Mouse (Mus musculus): ENCODE results near the gene Col4a4. TPM values are rescaled to one million over a fixed set of nuclear protein-coding genes. Genes with fewer than 3 reads are reported as not detected.

The Col4a4 gene
- polyA plus RNA-seq, 1 experiment from 2014 or later, result 0.22 TPM

DNA sequence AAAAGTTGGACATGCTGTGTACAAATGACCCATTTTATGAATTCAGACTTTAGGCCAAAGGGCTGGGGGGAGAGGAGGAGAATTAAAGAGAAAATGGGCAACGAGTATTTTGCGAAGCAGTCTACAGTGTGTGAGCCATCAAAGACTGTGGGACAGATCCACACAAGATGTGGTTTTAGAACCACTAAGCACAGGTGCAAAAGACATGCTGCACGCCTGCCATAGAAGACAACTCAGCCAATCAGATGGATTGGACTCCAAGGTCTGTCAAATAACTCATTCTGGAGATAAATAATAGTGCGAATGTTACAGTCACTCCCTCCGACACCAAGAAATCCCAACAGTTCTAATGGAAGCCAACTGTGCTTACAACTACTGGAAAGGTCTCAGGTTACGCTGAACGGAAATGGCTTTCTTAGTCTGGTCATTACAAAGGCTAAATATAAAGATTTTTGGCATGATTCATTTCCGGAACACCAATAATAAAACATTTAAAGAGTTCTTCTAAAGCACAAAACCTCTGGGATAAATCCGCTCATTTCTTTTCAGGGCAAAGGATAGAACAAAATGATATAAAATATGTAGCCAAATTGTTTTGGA, 25.5 kb upstream of the Col4a4 start:
- Histone ChIP-seq H3K27me3 (no peaks in the 10 kb centered on the region), H3K4me2 (replicated peaks) (no peak overlapping the region), H3K4me3 (no peak overlapping the region), H3K4me1 (no peaks in the 10 kb centered on the region), H3K9ac (replicated peaks) (no peak overlapping the region), H3K27ac (replicated peaks) (no peak overlapping the region), H3K36me3 (no peaks in the 10 kb centered on the region), H3K9me3 (no peaks in the 10 kb centered on the region)
- 90% methylated on average over 9 of the region's 9 CpGs for WGBS
- no peak for ATAC-seq (replicated peaks)

GRCm38 (mm10) chr1:82608646-82609262, 22.1 kb upstream of the Col4a4 start:
- Histone ChIP-seq H3K27me3 (no peaks in the 10 kb centered on the region), H3K4me1 (no peaks in the 10 kb centered on the region), H3K9me3 (no peaks in the 10 kb centered on the region), H3K4me3 (no peak overlapping the region), H3K36me3 (no peaks in the 10 kb centered on the region), H3K4me2 (replicated peaks) (no peak overlapping the region), H3K9ac (replicated peaks) (no peak overlapping the region), H3K27ac (replicated peaks) (no peak overlapping the region)
- no peak for ATAC-seq (replicated peaks)
- 67% methylated on average over 9 of the region's 9 CpGs for WGBS

DNA sequence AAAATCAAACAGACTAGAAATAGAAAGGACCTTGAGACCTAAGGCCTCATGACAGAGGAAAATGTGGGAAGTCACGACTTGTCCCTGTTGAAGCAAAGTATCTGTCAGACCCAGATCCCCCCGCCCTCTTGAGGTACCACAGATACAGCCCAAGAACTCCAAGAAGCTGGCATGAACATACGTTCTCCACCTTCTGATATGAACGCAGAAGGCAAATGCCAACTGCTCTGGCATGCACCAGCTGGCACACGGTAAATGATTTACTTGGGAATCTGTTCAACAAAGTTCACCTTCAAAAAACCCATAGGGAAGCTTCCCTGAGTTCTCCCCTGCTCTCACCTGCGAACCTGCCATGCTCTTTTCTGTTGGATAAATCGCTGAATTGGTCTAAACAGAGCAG, 19.2 kb upstream of the Col4a4 start:
- H3K36me3 ChIP-seq, result no peaks in the 10 kb centered on the region
- H3K9ac ChIP-seq (replicated peaks), result no peak overlapping the region
- no peaks in the 10 kb centered on the region for H3K4me1 ChIP-seq
- H3K27me3 ChIP-seq, result no peaks in the 10 kb centered on the region
- no peak overlapping the region for H3K27ac ChIP-seq (replicated peaks)
- H3K9me3 ChIP-seq, result no peaks in the 10 kb centered on the region
- H3K4me3 ChIP-seq, result no peak overlapping the region
- H3K4me2 ChIP-seq (replicated peaks), result no peak overlapping the region
- WGBS, result 83% methylated on average over 7 of the region's 7 CpGs
- ATAC-seq (replicated peaks), result no peak

GRCm38 (mm10) chr1:82605347-82605746, 18.7 kb upstream of the Col4a4 start:
- H3K9me3 ChIP-seq, result no peaks in the 10 kb centered on the region
- no peaks in the 10 kb centered on the region for H3K27me3 ChIP-seq
- no peak overlapping the region for H3K4me3 ChIP-seq
- no peak; the same call in 1 of the 2 replicates for ATAC-seq (replicated peaks)
- H3K4me1 ChIP-seq, result no peaks in the 10 kb centered on the region
- 84% methylated on average over 7 of the region's 7 CpGs for WGBS
- no peak overlapping the region for H3K27ac ChIP-seq (replicated peaks)
- no peak overlapping the region for H3K4me2 ChIP-seq (replicated peaks)
- H3K36me3 ChIP-seq, result no peaks in the 10 kb centered on the region
- no peak overlapping the region for H3K9ac ChIP-seq (replicated peaks)

DNA sequence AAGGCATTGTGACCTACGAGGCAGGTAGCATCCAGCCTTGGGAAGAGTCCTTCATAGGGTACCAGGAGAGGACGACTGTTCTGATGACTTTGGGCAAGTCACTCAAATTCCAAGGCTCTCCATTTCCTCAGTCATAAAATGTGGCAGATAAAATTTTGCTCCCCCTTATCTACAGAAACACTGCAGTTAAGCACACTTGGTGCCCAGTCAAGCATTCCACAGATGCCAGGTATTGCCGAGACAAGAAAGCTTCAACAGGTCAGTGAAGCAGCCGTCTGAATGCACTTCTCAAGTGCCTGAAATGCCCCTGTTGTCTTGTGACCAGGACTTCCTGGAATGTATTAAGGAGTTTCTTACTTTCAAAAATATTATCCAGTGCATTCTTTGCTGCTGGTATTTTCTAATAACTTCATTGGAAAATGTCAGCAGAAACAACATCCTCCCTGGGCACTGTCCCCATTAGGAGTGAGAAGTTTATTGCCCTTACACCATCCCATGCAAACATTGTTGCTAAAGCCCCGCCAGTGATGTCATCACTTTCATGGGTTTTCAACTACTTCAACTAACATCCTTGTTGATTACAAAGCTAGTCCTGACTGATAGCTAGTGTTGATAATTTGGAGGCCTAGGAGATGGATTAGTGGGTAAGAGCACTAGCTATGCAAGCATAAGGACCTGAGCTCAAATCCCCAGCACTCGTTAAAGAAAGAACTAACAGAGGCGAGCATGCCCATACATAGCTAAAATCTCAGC, 16.7 kb upstream of the Col4a4 start:
- Histone ChIP-seq H3K36me3 (no peaks in the 10 kb centered on the region), H3K9ac (replicated peaks) (no peak overlapping the region), H3K4me3 (no peak overlapping the region), H3K4me2 (replicated peaks) (no peak overlapping the region), H3K27me3 (no peaks in the 10 kb centered on the region), H3K9me3 (no peaks in the 10 kb centered on the region), H3K4me1 (no peaks in the 10 kb centered on the region), H3K27ac (replicated peaks) (no peak overlapping the region)
- 70% methylated on average over 7 of the region's 7 CpGs for whole genome bisulfite sequencing
- no peak for ATAC-seq (replicated peaks)

DNA sequence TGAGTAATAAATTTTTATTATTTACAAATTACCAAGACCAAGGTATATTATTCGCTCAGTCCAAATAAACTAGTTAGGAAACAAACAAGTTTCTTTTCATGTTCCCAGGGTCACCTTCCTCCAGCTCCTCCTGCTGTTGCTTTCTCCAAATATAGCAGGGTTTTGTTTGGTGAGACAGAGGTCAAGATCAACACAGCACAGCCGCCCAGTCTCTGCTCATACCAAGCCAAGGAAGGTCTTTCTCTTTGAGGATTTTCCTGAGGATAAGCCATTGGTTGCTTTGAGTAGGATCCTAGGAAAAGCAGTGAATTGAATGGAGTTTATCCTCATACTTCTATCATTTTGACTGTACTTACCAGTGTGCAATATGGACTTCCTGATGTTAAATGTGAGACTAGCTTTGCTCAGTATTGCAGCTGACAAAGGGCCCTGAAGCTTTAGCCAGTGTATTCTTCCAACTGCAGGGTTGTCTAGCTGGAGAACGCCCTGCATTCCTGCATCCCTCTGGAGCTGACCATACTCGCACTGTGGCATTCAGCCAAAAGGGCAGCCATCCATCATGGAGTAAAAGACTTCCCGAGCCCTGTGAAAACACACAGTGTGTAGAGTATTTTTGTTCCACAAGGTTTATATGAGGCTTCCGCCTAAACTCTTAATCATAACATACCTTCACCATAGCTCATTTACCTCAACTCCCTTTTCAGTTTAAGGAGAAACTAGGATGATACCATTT, 10.4 kb upstream of the Col4a4 start:
- Histone ChIP-seq H3K9ac (replicated peaks) (no peak overlapping the region), H3K4me2 (replicated peaks) (no peak overlapping the region), H3K4me1 (no peaks in the 10 kb centered on the region), H3K36me3 (no peaks in the 10 kb centered on the region), H3K27ac (replicated peaks) (no peak overlapping the region), H3K9me3 (no peaks in the 10 kb centered on the region), H3K4me3 (no peak overlapping the region), H3K27me3 (no peaks in the 10 kb centered on the region)
- WGBS, result 67% methylated on average over 6 of the region's 6 CpGs
- ATAC-seq (replicated peaks), result no peak

DNA sequence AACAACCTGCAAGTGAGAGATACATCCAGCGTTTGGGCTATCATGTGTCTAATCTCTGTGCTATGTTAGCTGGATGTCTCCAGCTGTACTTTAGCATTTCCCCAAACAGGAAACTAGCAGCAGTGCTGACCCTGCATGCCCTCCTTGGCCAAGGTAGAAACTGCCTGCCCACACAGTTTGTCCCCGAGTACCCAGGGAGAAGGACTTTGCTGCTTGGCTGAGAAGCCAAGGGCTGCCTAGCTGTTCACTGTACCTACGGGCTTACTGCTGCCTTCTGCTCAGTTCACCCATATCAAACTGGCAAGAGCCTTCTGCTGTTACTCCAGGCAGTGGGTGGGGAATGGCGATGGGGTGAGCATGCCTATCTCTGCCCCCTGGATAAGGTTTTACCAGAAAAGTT, 3.6 kb upstream of the Col4a4 start:
- Histone ChIP-seq H3K36me3 (no peaks in the 10 kb centered on the region), H3K27me3 (no peaks in the 10 kb centered on the region), H3K4me3 (no peak overlapping the region), H3K9ac (replicated peaks) (no peak overlapping the region), H3K4me2 (replicated peaks) (no peak overlapping the region), H3K9me3 (no peaks in the 10 kb centered on the region), H3K4me1 (peaks cover 9% of the 10 kb centered on the region), H3K27ac (replicated peaks) (no peak overlapping the region)
- 82% methylated on average over 4 of the region's 4 CpGs for WGBS
- no peak for ATAC-seq (replicated peaks)

- H3K9ac ChIP-seq (replicated peaks), result no peak overlapping the region
- H3K36me3 ChIP-seq, result no peaks in the 10 kb centered on the region
- ATAC-seq (replicated peaks), result no peak
- H3K9me3 ChIP-seq, result no peaks in the 10 kb centered on the region
- no peak overlapping the region for H3K27ac ChIP-seq (replicated peaks)
- 81% methylated on average over 7 of the region's 7 CpGs for WGBS
- peaks cover 9% of the 10 kb centered on the region for H3K4me1 ChIP-seq
- H3K27me3 ChIP-seq, result no peaks in the 10 kb centered on the region
- peak overlapping the region; percentile 51; the same call in 1 of the 2 replicates for H3K4me2 ChIP-seq (replicated peaks)
- H3K4me3 ChIP-seq, result no peak overlapping the region
Measured at GRCm38 (mm10) chr1:82585981-82586380, 668 bp downstream of the Col4a4 start.

DNA sequence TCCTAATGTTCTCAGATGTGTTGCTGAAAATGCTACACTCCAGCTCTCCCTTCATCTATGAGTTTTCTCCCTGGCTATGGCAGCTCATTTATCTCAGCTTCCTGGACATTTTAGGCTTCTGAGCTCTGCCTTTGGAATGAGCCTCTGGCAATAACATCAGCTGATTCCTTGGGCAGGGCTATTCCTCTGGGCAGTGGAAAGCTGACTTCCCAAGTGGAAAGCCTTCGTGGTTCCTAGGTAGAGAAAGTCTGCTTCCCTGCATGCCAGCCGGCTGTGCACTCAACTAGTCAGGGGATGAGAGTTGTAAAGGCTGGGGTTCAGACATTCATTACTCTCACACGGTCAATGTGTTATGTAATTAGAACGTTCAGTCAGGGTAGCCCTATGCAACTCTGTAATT, 8.3 kb downstream of the Col4a4 start:
- Histone ChIP-seq H3K4me2 (replicated peaks) (no peak overlapping the region), H3K36me3 (no peaks in the 10 kb centered on the region), H3K27ac (replicated peaks) (no peak overlapping the region), H3K4me3 (no peak overlapping the region), H3K27me3 (no peaks in the 10 kb centered on the region), H3K9me3 (no peaks in the 10 kb centered on the region), H3K4me1 (no peaks in the 10 kb centered on the region), H3K9ac (replicated peaks) (no peak overlapping the region)
- ATAC-seq (replicated peaks), result no peak
- WGBS, result 79% methylated on average over 4 of the region's 4 CpGs

DNA sequence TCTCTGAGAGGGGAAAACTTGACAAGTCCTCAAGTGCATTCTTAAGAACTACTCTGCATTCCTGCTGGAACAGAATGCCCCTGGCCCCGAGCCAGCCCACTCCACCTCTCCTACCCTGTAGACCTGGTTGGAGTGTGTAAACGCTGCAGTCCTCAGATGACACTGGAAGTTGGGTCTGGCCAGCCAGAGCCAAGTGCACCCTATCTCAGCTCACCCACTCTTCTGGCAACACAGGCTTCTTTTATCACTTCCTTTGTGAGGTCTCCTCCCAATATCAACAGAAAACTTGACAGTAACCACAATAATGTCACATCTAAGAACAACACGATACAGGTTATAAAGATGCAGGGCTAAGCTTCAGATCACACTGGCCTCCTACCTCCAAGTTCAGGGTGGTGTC, 8.7 kb downstream of the Col4a4 start:
- no peak for ATAC-seq (replicated peaks)
- Histone ChIP-seq H3K4me1 (no peaks in the 10 kb centered on the region), H3K9me3 (no peaks in the 10 kb centered on the region), H3K4me3 (no peak overlapping the region), H3K36me3 (no peaks in the 10 kb centered on the region), H3K4me2 (replicated peaks) (no peak overlapping the region), H3K9ac (replicated peaks) (no peak overlapping the region), H3K27ac (replicated peaks) (no peak overlapping the region), H3K27me3 (no peaks in the 10 kb centered on the region)
- WGBS, result 73% methylated on average over 3 of the region's 3 CpGs

DNA sequence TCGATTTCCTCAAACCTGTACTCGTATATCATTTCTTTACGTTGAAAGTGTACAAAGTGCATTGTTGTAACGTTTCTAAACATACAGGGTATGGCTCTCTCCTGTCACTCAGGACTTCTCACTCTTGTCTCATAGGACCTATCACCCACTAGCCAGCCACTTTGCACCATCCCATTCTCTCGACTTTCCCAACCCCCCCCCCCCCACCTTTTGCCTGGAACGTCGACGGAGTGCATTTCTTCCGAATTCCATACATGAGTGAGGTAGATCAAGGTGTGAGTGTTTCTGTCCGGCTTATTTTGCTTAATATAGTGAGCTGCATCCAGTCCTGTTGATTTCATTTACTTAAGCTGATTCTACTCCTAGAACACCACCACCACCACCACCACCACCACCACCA, 9.3 kb downstream of the Col4a4 start:
- no peak overlapping the region for H3K4me3 ChIP-seq
- no peak for ATAC-seq (replicated peaks)
- no peaks in the 10 kb centered on the region for H3K9me3 ChIP-seq
- no peak overlapping the region for H3K4me2 ChIP-seq (replicated peaks)
- H3K36me3 ChIP-seq, result no peaks in the 10 kb centered on the region
- no peak overlapping the region for H3K9ac ChIP-seq (replicated peaks)
- WGBS, result 92% methylated on average over 10 of the region's 10 CpGs
- H3K27ac ChIP-seq (replicated peaks), result no peak overlapping the region
- no peaks in the 10 kb centered on the region for H3K27me3 ChIP-seq
- H3K4me1 ChIP-seq, result no peaks in the 10 kb centered on the region

DNA sequence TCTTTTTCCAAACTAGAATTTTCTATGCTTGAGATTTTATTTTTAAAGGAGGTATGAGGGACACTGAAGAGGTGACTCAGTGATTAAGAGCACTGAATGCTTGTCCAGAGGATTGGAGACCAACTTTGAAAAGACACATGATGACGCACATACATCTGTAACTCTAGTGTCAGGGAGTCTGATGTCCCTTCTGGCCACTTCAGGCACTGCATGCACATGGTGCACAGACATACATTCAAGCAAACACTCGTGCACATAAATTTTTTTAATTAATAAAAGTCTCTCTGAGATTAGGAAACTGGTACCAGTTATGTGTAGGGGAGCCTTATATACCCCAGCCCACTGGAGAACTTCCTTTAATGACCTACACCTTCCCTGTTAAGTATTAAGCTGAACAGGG, 10.5 kb downstream of the Col4a4 start:
- Histone ChIP-seq H3K36me3 (no peaks in the 10 kb centered on the region), H3K27ac (replicated peaks) (no peak overlapping the region), H3K4me3 (no peak overlapping the region), H3K9ac (replicated peaks) (no peak overlapping the region), H3K4me1 (no peaks in the 10 kb centered on the region), H3K27me3 (no peaks in the 10 kb centered on the region), H3K9me3 (no peaks in the 10 kb centered on the region), H3K4me2 (replicated peaks) (no peak overlapping the region)
- no peak for ATAC-seq (replicated peaks)
- 83% methylated on average over 2 of the region's 2 CpGs for WGBS
